Mouse (Mus musculus) bone marrow, adult 2 months (tissue): Measurements from ENCODE around the gene Colgalt1.

Source experiments
- CTCF ChIP-seq: fragments of 200-500 bp; IDR thresholded peaks from 2 replicates; pipeline ENCODE4 v1.5.1; 2011; ENCODE audit warnings: low read length, control low read depth; ENCODE audit not compliant: control insufficient read depth, insufficient read depth
- POLR2A ChIP-seq: fragments of 200-500 bp; IDR thresholded peaks from 2 replicates; pipeline ENCODE4 v1.6.1; 2011; ENCODE audit warnings: low read depth, mild to moderate bottlenecking, control low read depth, low read length, borderline replicate concordance; ENCODE audit not compliant: control insufficient read depth

DNA sequence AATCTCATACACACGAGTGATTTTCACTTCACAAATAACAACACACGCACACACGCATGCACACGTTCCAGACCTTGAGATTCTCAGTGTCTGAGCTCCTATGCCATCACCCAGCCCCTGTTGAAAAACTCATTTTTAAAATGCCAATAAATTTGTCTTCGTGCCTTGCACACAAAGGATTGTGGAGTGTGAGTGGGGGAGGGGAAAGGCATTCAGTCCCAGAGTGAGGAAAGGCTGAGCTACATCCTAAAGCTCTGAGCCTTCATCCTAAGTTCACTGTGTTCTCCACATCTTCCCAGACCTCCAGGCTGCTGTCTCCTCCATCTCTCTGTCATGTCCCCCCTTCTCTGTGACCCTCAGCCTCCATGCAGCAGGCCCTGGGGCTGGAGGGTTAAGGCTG, 56.5 kb downstream of the Colgalt1 start:
- TF ChIP-seq CTCF (no peak), POLR2A (no peak)
